Mouse (Mus musculus): ENCODE results near the gene Dlgap3. TPM values are rescaled to one million over a fixed set of nuclear protein-coding genes. Genes with fewer than 3 reads are reported as not detected.

The Dlgap3 gene
- 0.31 and 0.77 TPM in 2 replicates for polyA plus RNA-seq (2016; fragmentation: Nextera tagmentation; extraction: Ambion mirVana)

DNA sequence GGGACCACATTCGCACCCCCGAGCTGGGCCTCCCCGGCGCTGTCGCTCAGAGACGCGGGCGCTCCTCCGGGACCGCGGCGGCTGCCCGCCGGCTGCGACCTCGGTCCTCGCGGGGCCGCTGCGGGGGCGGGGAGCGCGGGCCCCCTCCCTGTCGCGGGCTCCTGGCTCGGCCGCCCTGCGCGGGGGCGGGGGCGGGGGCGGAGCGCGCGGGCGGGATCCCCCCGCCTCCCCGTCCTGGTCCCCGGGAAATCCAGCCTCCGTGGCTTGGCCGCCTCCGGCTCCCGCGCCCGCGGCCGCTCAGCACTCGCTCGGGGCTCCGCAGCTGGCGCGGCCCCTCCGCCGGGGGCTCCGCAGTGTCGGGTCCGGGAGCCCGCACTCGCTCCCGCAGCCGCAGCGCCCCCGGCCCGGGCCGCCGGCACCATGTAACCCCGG, at the start of gene Dlgap3:
Dlgap3 (plus strand) TSS at position 291 of the 432 bp plus-strand sequence.
- under 1% methylated on average over 63 of the region's 67 CpGs for WGBS
- peaks cover 70% of the 10 kb centered on the region for H3K27me3 ChIP-seq (ENCODE audit: insufficient read depth, poor library complexity, severe bottlenecking)
- H3K4me1 ChIP-seq = peaks cover 19% of the 10 kb centered on the region
- no peaks in the 10 kb centered on the region for H3K9me3 ChIP-seq
- no peak for DNase-seq (ENCODE audit: low spot score)
- H3K4me3 ChIP-seq = peak within 1 kb of the TSS; percentile 88
- no peaks in the 10 kb centered on the region for H3K36me3 ChIP-seq
- H3K27ac ChIP-seq = peak within 1 kb of the TSS; percentile 73

DNA sequence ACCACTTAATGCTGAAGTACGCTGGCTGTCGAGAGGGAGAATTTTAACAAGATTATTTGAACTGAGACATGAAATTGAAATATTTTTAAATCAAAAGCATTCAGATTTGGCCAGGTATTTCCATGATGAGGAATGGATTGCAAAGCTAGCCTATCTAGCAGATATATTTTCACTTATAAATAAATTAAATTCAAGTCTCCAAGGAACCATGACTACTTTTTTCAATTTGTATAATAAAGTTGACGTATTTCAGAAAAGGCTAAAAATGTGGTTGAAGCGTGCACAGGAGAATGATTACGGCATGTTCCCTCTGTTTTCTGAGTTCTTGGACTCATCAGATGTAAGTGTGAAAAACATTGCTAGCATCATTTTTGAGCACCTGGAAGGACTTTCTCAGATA, 45.6 kb upstream of the Dlgap3 start, which contains the start of gene Tmem35b:
Tmem35b (plus strand) TSS at position 301 of the 400 bp plus-strand sequence.
- no peak for DNase-seq (ENCODE audit: low spot score)
- Histone ChIP-seq H3K9me3 (no peaks in the 10 kb centered on the region), H3K27ac (no peak within 1 kb of the TSS), H3K36me3 (0 out of 2 replicates have a peak, but pooled peaks cover 3% of the 10 kb centered on the region), H3K4me1 (peaks cover 14% of the 10 kb centered on the region; the same call in 1 of the 2 replicates), H3K4me3 (no peak within 1 kb of the TSS), H3K27me3 (ENCODE audit: insufficient read depth, poor library complexity, severe bottlenecking) (no peaks in the 10 kb centered on the region)
- 90% methylated on average over 5 of the region's 5 CpGs for WGBS

DNA sequence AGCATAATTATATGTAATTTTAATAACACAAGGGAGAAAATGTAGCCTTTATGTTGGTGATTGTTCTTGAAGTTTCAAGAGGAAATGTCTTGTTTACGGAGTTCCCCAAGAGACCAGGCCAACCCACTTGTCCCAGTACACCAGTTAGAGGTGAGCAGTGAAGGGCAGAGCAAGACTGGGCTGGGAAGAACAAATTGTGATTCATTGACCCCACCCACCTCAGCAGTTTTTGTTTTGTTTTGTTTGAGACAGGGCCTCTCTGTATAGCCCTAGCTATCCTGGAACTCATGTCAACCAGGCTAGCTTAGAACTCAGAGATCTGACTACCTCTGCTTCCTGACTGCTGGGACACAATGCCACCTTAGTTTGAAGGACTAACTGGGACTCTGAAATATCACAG, 44.7 kb upstream of the Dlgap3 start:
- Histone ChIP-seq H3K27ac (no peak overlapping the region), H3K36me3 (peaks cover 12% of the 10 kb centered on the region), H3K9me3 (no peaks in the 10 kb centered on the region), H3K4me1 (peaks cover 14% of the 10 kb centered on the region; the same call in 1 of the 2 replicates), H3K27me3 (ENCODE audit: insufficient read depth, poor library complexity, severe bottlenecking) (no peaks in the 10 kb centered on the region), H3K4me3 (no peak overlapping the region)
- 79% methylated on average over 1 of the region's 1 CpGs for WGBS
- no peak for DNase-seq (ENCODE audit: low spot score)

DNA sequence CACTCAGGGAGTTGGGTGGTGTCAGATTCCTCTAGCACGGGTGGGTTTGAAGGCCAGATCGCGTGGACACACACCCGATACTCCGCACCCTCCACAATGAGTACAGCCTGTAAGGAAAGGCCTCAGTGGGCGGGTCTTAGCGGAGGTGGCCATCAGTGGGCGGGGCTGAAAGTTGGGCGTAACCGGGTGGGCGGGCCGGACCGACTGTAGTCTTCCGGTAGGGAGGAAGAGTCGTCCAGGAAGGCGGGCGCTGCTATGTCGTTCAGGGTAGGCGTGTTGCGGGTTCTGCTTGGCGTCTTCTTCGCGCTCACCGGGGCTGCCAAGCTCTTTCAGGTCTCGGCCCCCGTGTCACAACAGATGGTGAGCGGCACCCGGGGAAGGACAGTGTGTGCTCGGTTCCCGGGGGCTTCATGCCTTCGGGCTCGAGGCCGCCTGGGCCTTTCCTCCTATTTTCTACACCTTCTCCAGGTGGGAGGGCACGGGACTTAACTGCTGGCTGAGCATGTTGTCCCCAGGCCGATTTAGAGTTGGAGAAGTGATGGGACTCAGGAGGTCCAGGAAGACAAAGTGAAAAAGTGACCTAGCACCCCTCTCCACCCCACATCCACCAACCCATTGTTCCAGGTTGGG, 43.1 kb upstream of the Dlgap3 start:
- peak; percentile 97 for DNase-seq (ENCODE audit: low spot score)
- WGBS = 2% methylated on average over 35 of the region's 35 CpGs
- Histone ChIP-seq H3K27me3 (ENCODE audit: insufficient read depth, poor library complexity, severe bottlenecking) (no peaks in the 10 kb centered on the region), H3K9me3 (no peaks in the 10 kb centered on the region), H3K27ac (peak overlapping the region; percentile 88), H3K36me3 (peaks cover 13% of the 10 kb centered on the region), H3K4me1 (peaks cover 14% of the 10 kb centered on the region; the same call in 1 of the 2 replicates), H3K4me3 (peak overlapping the region; percentile 79)

DNA sequence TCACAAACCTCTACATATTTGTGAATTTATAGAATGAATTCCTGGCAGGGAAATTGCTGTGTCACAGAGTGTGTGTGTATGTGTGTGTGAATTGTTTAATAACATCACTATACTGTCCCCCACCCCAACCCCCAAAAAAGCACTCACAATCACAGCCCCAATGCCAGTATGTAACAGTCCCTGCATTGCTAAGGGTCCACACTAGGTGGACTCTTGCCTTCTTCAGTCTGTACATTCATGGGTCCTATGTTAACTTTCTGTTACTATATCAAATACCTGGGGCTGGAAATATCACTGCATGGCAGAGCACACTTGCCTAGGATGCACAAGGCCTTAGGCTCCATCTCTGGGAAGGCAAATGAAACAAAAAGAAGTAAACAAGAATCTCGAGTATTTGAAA, 34.3 kb upstream of the Dlgap3 start:
- Histone ChIP-seq H3K4me3 (no peak overlapping the region), H3K36me3 (no peaks in the 10 kb centered on the region), H3K27me3 (ENCODE audit: insufficient read depth, poor library complexity, severe bottlenecking) (0 out of 2 replicates have a peak, but pooled peaks cover 3% of the 10 kb centered on the region), H3K27ac (no peak overlapping the region), H3K4me1 (no peaks in the 10 kb centered on the region), H3K9me3 (no peaks in the 10 kb centered on the region)
- no peak for DNase-seq (ENCODE audit: low spot score)
- 38% methylated on average over 1 of the region's 1 CpGs for WGBS

DNA sequence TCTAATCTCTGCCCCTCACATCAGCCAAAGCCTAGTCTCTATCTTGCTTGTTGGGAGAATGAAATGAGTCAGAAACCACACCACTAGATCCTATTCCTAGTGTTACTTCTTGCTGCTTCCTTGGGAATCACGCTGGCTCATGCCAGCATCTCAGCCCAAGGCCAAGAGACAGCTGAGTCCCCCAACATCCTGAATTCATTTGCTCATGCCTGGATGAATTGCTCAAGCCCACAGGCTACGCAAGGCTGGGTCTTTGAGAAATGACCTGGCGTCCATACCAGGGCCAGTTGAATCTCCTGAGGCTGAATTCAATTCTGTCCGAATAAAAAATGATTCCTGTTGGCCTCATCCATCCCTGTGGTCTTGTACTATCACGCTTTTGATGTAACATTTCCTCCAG, 31.4 kb upstream of the Dlgap3 start:
- Histone ChIP-seq H3K36me3 (no peaks in the 10 kb centered on the region), H3K4me3 (no peak overlapping the region), H3K27ac (no peak overlapping the region), H3K27me3 (ENCODE audit: insufficient read depth, poor library complexity, severe bottlenecking) (no peaks in the 10 kb centered on the region), H3K9me3 (no peaks in the 10 kb centered on the region), H3K4me1 (no peaks in the 10 kb centered on the region)
- 77% methylated on average over 5 of the region's 5 CpGs for WGBS
- no peak for DNase-seq (ENCODE audit: low spot score)

DNA sequence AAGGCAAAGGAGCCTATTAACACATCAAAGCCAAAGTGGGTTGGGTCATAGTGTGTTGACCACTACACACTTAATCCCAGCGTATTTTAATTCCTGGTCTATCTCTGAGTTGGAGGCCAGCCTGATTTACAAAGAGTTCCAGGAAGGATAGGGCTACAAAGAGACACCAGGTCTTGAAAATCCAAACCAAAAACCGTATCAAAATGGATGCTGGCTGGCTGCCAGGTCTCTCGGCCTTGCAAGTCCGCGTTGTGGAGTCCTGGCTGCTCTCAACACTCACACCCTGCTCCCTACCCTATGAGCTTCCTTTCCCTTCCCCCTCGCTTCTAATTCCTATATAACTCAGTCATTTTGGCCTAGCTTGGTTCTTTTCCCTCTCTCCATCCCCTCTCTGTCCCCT, 30.5 kb upstream of the Dlgap3 start:
- Histone ChIP-seq H3K27me3 (ENCODE audit: insufficient read depth, poor library complexity, severe bottlenecking) (no peaks in the 10 kb centered on the region), H3K4me3 (no peak overlapping the region), H3K36me3 (no peaks in the 10 kb centered on the region), H3K4me1 (no peaks in the 10 kb centered on the region), H3K9me3 (no peaks in the 10 kb centered on the region), H3K27ac (no peak overlapping the region)
- DNase-seq (ENCODE audit: low spot score) = no peak
- WGBS = 61% methylated on average over 6 of the region's 6 CpGs

DNA sequence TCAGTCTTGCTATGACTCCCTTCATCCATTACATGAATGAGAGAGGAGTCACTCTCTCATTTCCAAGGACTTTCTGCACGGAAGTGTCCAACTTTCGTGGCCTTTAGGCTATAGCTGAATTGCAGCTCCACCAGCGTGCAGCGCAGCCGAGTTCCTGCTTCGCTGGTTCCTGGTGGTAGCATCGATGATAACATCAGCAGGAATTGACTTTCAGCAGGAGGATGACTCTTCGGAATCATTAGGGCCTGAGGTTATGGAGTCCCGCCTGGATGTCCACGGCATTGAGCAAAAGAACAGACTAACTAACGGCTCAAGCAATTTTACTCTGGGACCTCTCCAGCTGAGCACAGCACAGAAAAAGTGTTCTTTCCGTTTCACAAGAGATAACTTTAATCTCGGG, 19.0 kb upstream of the Dlgap3 start:
- Histone ChIP-seq H3K27me3 (ENCODE audit: insufficient read depth, poor library complexity, severe bottlenecking) (no peaks in the 10 kb centered on the region), H3K4me1 (no peaks in the 10 kb centered on the region)
- 80% methylated on average over 13 of the region's 13 CpGs for WGBS

DNA sequence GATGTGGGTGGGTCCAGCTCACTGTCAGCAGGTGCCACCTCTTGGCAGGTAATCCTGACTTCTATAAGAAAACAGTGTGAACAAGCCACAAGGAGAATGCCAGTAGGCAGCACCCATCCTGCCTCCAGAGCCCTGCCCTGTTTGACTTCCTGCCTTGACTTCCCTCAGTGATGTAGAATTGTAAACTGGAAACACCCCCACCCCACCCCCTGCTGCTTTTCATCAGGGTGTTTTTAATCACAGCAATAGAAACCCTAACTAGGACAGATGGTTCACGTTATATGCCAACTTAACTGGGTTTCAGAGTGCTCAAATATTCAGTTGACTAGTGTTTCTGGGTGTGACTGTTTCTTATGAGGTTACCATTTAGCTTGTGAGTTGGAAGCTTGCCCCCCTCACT, 15.7 kb upstream of the Dlgap3 start:
- no peak for DNase-seq (ENCODE audit: low spot score)
- H3K27me3 ChIP-seq (ENCODE audit: insufficient read depth, poor library complexity, severe bottlenecking) = no peaks in the 10 kb centered on the region
- no peak overlapping the region for H3K27ac ChIP-seq
- no peaks in the 10 kb centered on the region for H3K36me3 ChIP-seq
- H3K4me1 ChIP-seq = no peaks in the 10 kb centered on the region
- H3K4me3 ChIP-seq = no peak overlapping the region
- 67% methylated on average over 1 of the region's 1 CpGs for WGBS
- no peaks in the 10 kb centered on the region for H3K9me3 ChIP-seq

More for the DNA sequence above, 19.0 kb upstream of the Dlgap3 start:
- Histone ChIP-seq H3K4me3 (no peak overlapping the region), H3K36me3 (no peaks in the 10 kb centered on the region), H3K9me3 (no peaks in the 10 kb centered on the region), H3K27ac (no peak overlapping the region)
- DNase-seq (ENCODE audit: low spot score) = no peak

DNA sequence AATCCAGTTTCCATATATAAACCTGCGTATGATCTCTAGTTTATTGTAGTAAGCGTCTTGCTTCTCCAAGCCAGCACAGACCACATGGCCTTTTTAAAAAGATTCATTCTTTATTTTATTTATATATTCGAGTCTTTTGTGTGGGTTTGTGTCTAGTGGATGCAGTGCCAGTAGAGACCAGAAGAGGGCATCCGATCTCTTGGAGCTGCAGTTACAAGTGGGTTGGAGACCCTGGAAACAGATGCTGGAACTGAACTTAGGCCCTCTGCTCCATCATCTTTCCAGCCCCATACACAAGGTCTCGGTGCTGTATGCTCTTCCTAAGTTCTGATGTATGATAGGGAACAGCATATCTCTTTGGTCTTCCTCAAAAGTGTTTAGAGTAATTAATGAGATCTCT, 13.2 kb upstream of the Dlgap3 start:
- no peak for DNase-seq (ENCODE audit: low spot score)
- Histone ChIP-seq H3K27me3 (ENCODE audit: insufficient read depth, poor library complexity, severe bottlenecking) (no peaks in the 10 kb centered on the region), H3K4me3 (no peak overlapping the region), H3K36me3 (no peaks in the 10 kb centered on the region), H3K9me3 (no peaks in the 10 kb centered on the region), H3K27ac (no peak overlapping the region), H3K4me1 (no peaks in the 10 kb centered on the region)
- WGBS = 60% methylated on average over 5 of the region's 5 CpGs

DNA sequence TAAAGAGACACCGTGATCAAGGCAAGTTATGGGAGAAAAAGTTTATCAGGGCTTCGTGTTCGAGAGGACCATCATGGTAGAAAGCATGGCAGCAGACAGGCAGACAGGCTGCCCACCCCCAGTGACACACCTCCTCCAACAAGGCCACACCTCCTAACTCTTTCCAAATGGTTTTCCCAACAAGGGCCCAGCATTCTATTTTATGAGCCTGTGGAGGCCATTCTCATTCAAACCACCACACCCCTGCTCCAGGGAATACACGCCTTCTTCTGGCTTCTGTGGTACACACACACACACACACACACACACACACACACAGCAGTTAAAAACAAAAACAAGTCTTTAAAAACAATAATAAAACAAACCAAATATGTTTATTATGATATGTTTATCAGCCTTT, 11.3 kb upstream of the Dlgap3 start:
- Histone ChIP-seq H3K9me3 (no peaks in the 10 kb centered on the region), H3K27ac (no peak overlapping the region), H3K4me3 (no peak overlapping the region), H3K27me3 (ENCODE audit: insufficient read depth, poor library complexity, severe bottlenecking) (no peaks in the 10 kb centered on the region), H3K4me1 (no peaks in the 10 kb centered on the region), H3K36me3 (no peaks in the 10 kb centered on the region)
- WGBS = 81% methylated on average over 4 of the region's 4 CpGs
- DNase-seq (ENCODE audit: low spot score) = no peak

DNA sequence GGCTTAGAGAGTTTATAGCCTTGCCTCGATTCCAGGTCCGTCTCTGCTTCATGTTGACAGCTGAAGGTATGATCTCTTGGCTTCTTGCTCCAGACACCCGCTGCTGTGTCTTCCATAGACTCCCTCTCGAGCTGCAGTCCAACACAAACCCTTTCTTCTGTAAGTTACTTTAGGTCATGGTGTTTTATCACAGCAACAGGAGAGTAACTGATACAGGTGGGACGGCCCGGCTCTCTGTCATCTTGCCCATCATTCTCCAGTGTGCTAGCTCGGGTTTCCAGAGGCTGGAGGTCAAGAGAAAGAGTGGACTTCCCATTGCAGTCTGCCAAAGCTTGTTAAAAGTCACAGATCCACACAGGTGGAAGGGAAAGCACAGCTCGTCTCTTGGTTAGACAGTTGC, 5.1 kb upstream of the Dlgap3 start:
- Histone ChIP-seq H3K4me3 (no peak overlapping the region), H3K4me1 (peaks cover 10% of the 10 kb centered on the region), H3K27me3 (ENCODE audit: insufficient read depth, poor library complexity, severe bottlenecking) (peaks cover 24% of the 10 kb centered on the region), H3K27ac (no peak overlapping the region), H3K9me3 (no peaks in the 10 kb centered on the region), H3K36me3 (no peaks in the 10 kb centered on the region)
- 62% methylated on average over 8 of the region's 8 CpGs for WGBS
- peak; percentile 63 for DNase-seq (ENCODE audit: low spot score)

DNA sequence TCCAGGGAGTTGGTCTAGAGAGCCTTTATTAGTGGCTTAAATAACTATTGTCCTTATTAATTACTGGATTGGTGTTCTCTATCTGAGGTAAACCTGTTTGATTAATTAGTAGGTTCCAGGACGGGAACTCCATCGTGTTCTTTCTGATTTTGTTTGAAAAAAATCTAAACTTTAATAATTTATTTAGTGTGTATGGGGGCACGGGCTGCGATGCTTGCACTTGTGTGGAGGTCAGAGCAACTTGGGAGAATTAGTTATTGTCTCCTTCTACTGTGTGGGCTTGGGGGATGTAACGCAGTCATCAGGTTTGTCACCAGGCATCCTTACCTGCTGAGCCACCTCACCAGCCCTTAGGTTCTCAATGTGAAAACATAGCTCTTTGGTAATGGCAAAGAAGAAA, 1.9 kb upstream of the Dlgap3 start:
- Histone ChIP-seq H3K36me3 (no peaks in the 10 kb centered on the region), H3K4me3 (no peak overlapping the region), H3K27ac (no peak overlapping the region), H3K4me1 (peaks cover 19% of the 10 kb centered on the region), H3K9me3 (no peaks in the 10 kb centered on the region), H3K27me3 (ENCODE audit: insufficient read depth, poor library complexity, severe bottlenecking) (peaks cover 55% of the 10 kb centered on the region)
- WGBS = 69% methylated on average over 5 of the region's 5 CpGs
- no peak for DNase-seq (ENCODE audit: low spot score)

DNA sequence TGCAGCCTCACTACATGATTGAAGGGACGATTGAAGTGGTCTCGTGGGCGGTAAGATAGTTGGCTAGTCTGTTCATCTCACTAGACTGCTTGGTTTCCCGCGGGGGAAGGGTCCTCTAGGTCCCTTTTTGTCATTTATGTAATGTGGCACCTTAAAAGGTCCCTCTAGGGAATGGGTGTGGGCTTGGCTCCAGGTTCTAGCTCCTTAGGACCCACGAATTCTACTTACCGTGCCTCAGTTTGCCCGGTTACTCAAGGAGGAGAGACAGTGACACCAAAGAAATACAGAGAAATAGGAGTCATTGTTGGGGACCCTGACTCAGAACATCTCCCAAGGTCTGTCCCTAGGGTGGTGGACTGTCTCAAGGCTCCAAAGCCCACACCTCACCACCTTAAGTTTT, 1.3 kb upstream of the Dlgap3 start:
- Histone ChIP-seq H3K27ac (no peak overlapping the region), H3K4me3 (peak overlapping the region; percentile 88), H3K27me3 (ENCODE audit: insufficient read depth, poor library complexity, severe bottlenecking) (peaks cover 62% of the 10 kb centered on the region), H3K9me3 (no peaks in the 10 kb centered on the region), H3K36me3 (no peaks in the 10 kb centered on the region), H3K4me1 (peaks cover 19% of the 10 kb centered on the region)
- DNase-seq (ENCODE audit: low spot score) = no peak
- WGBS = 17% methylated on average over 8 of the region's 8 CpGs

Measured in heart, embryonic 10.5 days (tissue).